Mouse (Mus musculus) CD4-positive naive resting alpha-beta T cell, adult 57 days (primary cell): ENCODE measurements around the gene Olfr356. TPM values are rescaled to one million over a fixed set of nuclear protein-coding genes. Genes with fewer than 3 reads are reported as not detected.

Experiments
- total RNA-seq: library from RNA; stranded (reverse); gene quantifications from one replicate; pipeline ENCODE4 v1.2.4, GENCODE M21; 2023

Gene Olfr356
- not detected for total RNA-seq

DNA sequence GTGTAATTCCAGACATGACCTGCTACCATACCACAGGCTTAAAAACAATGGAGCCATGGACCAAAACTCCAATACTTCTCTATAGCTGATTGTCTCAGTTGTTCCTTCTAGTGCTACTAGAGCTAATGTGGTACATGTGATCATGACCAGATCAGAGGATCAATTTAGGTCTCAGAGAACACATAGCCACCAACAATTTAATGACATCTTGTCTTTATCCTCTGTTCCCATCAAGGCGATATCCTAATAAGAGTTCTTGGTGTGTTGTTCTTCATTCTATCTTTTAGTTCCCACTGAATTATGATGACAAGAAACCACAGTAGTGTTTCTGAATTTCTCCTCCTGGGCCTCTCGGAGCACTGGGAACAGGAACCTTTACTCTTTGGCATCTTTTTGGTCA lies at the start of gene Olfr356:
Gene Olfr356, plus strand, starts transcription at position 301 of the 400 bp plus-strand sequence.

DNA sequence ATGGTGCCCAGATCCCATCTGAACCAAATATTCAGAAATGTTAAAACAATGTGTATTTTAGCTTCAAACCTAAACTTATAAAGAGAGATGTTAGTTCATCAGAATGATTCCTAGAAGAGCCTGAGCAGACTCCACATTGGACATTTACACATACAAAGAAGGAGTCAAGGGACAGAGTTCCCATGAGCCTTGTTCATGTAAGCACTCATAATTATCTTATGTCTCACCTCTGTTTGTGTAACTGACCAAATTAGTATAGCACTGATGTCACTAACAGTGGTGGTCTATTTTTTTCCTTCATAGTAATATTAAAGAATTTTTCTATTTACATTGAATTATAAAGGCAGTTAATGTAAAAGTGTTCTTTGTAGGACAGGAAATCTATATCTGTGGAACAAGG lies 44.1 kb upstream of the Olfr356 start, which contains the start of gene Olfr353:
Gene Olfr353, minus strand, starts transcription at position 101 of the 400 bp plus-strand sequence.

DNA sequence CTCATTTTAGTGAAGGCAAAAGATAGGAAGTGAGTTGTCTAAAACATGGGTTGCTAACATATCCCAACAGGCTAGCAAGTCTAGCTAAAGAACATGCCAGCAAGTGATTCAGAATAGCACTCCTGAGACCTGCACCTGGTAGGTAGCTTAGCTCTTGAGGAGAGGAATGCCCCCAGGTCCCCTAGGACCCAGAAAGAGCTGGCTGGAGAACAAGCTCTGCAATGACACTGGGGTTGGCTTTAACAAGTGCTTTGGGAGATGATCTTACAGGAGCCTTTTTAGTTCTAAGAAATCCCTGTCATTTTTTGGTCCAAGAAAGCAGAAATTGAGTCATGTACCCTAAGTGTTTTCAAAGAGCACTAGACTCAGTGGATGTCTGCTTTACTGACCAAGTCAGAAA lies 31.5 kb upstream of the Olfr356 start, which contains the start of gene Olfr354:
Gene Olfr354, plus strand, starts transcription at position 301 of the 400 bp plus-strand sequence.

DNA sequence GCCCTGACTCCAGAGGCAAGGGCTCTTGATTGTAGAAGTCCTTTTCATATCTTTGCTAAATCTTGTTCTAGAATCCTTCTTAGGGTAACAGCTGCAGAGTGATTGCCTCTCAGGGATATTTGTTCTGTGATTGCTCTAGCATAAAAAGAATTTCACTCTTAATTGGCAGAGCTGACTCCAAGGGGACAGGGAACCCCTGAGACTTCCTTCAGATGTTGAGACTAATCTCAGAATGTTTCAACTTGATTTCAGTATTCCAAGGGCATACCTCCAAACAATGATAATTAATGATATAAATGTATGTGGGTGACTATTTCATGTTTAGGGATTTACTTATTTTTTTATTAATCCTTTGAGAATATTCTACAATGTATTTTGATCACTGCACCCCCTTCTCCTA lies 8.1 kb upstream of the Olfr356 start, which contains the start of gene Olfr355:
Gene Olfr355, minus strand, starts transcription at position 101 of the 400 bp plus-strand sequence.

Other genes with a start within 250 kb of the Olfr356 start
- gene Olfr347, start 205.2 kb upstream of the Olfr356 start, total RNA-seq, result not detected
- not detected for gene Olfr348, start 152.8 kb upstream of the Olfr356 start, total RNA-seq
- not detected for gene Olfr50, start 146.6 kb upstream of the Olfr356 start, total RNA-seq
- gene Olfr3, start 120.1 kb upstream of the Olfr356 start, total RNA-seq, result not detected
- gene Olfr350, start 90.8 kb upstream of the Olfr356 start, total RNA-seq, result not detected
- gene Olfr351, start 74.5 kb upstream of the Olfr356 start, total RNA-seq, result not detected
- not detected for gene Olfr352, start 68.7 kb upstream of the Olfr356 start, total RNA-seq
- not detected for gene Olfr353, start 44.2 kb upstream of the Olfr356 start, total RNA-seq
- gene Olfr354, start 31.4 kb upstream of the Olfr356 start, total RNA-seq, result not detected
- not detected for gene Olfr355, start 8.2 kb upstream of the Olfr356 start, total RNA-seq
- not detected for gene Olfr357, start 56.7 kb downstream of the Olfr356 start, total RNA-seq
- not detected for gene Olfr358, start 72.2 kb downstream of the Olfr356 start, total RNA-seq
- gene Olfr360, start 128.6 kb downstream of the Olfr356 start, total RNA-seq, result not detected
- not detected for gene Olfr361, start 152.2 kb downstream of the Olfr356 start, total RNA-seq
- not detected for gene Olfr362, start 180.8 kb downstream of the Olfr356 start, total RNA-seq
- not detected for gene Olfr364-ps1, start 202.2 kb downstream of the Olfr356 start, total RNA-seq